Mouse (Mus musculus) kidney, adult 2 months (tissue): Measurements from ENCODE around the gene Krt17.

Experiments used
- CTCF ChIP-seq: fragments of 200-500 bp; conservative IDR thresholded peaks from 2 replicates; pipeline ENCODE4 v1.5.1; 2011; ENCODE audit warnings: low read depth, mild to moderate bottlenecking, control low read depth, low read length, moderate library complexity, mixed read lengths; ENCODE audit not compliant: insufficient read depth, insufficient read length
- POLR2A ChIP-seq: fragments of 200-500 bp; IDR thresholded peaks from one replicate; pipeline ENCODE4 v1.6.1; 2011; ENCODE audit warnings: low read depth, low read length, control low read depth

DNA sequence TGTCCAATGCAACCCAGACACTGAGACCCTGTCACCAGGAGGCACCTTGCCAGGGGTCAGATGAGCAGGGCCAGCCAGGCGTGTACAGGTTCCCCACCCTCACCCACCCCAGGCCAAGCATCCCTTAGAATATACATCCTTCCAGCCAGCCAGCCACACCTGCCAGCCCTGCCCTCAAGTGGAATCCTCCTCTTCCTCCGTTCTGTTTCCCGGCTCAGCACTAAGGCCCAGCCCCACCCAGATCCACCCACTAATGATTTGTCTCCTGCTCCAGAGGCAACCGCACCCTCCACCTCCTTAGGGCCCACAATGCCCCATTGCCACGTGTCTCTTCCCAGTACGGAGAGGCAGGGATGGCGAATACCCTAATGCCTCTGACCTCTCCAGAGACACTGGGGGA is 13.9 kb upstream of the Krt17 start:
- TF ChIP-seq CTCF (no peak), POLR2A (no peak)
